Mouse (Mus musculus) gastrocnemius, postnatal 25 days (tissue): ENCODE measurements at regions not wholly inside any gene's neighbourhood (a gene's known extent, or its start where the extent isn't known, plus 50 kb on each side); places are given as distances from the start of the nearest gene placed in this dataset.
A peak's percentile ranks its signal among the peaks of the same experiment; 100 is the strongest.

Experiments
- DNase-seq: peaks from one replicate; pipeline ENCODE4 v3.0.0; 2022

- no peak for DNase-seq
Measured at GRCm38 (mm10) chr8:9048116-9048515, 357.8 kb upstream of the Arglu1 start.

GRCm38 (mm10) chr8:9042835-9043792 lies 352.8 kb upstream of the Arglu1 start:
- DNase-seq: no peak

- DNase-seq: no peak
Measured at GRCm38 (mm10) chr8:9029156-9029555, 338.8 kb upstream of the Arglu1 start.

DNA sequence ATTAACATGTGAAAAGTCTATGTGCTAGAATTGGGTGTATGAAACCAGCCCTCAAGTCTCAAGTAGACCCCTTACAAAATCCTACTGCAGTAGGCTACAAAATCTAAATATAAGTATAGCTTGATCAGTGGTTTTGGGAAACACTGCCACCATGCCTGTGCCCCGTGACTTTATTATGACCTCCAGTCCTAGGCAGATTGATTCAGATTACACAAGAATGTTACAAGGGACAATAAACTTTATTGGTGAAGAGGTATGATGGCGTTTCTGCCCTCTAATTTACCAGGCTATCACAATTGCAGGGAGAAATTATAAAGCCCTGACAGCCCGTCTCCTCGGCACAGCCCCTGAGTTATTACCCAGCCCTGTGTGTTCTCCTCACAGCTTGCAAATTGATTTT lies 337.4 kb upstream of the Arglu1 start:
- DNase-seq: no peak

- DNase-seq: no peak
Measured at GRCm38 (mm10) chr8:9025872-9026271, 335.6 kb upstream of the Arglu1 start.

GRCm38 (mm10) chr8:9025378-9025777 lies 335.1 kb upstream of the Arglu1 start:
- DNase-seq: no peak

- DNase-seq: no peak
Measured at GRCm38 (mm10) chr8:9020744-9021143, 330.4 kb upstream of the Arglu1 start.

DNA sequence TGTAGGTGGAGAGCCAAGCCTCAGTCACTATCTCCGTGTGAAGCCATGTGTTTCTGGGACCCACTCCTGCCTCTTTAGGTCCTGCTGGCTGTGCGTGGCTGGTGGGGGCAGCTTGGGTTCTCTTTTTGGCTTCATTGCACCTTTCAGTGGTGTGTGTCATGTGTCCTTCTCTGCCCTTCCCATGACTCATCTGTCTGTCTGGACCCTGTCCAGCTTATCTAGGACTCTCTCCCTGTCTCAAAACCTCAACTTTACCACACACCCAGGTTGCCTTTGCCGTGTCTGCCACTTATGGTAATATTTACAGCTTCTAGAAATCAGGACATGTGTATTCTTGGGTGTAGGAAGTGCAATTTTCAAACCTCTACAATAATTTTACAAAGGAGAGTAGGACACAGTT lies 329.9 kb upstream of the Arglu1 start:
- DNase-seq: no peak

GRCm38 (mm10) chr8:9011785-9012510 lies 321.6 kb upstream of the Arglu1 start:
- DNase-seq: no peak

DNA sequence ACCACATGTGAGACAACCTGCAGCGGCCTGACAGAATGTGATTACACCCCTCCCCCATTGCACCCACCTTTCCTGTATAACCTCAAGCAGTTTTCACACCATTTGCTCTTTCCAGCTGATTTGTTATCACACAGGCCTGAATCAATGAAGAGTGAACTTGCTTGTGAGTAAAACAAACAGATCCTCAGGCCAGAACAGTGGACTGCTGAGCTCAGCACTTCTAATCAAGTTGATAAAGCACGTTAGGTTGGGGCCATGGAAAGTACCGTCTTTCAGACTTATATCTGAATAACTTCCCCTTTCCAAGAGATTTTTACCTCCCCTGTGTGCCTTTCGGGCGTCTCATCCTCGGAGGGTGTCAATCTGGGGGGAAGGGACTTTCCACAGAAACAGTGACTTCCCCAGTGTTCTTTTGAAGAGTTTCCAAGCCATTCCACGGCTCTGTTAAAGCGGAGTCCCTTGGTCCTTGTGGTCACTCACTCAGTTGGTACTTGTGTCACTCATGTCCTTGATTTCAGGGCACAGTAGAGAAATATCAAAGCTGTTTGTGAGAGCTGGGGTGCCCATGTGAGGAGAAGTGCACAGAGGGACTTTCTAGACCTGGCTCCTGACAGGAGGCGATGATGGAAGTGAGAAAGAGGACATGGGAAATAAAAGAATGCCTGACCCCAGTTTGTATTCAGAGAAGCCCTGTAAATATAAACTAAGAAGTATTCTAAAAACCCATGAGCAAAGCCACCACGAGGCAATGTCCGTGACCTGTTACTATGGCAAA lies 317.9 kb upstream of the Arglu1 start:
- no peak for DNase-seq

DNA sequence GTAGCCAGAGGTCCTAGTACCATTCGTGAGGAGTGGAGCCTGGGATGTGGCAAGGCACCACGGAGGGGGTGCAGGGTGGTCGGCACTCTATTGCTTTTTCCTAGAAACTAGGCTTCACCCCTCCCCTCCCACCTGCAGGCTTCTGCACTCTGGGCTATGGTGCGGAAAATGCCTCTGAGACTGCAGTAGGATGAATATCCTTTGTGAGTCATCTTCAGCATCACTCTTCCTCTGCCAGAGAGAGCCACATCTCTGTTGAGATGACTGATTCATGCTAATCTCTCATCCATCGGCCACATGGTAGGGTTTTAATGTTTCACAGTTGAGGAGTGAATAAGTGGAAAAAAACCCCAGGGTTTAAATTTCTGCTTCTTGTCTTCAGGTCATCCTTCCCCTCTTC lies 309.6 kb upstream of the Arglu1 start:
- DNase-seq: no peak

DNA sequence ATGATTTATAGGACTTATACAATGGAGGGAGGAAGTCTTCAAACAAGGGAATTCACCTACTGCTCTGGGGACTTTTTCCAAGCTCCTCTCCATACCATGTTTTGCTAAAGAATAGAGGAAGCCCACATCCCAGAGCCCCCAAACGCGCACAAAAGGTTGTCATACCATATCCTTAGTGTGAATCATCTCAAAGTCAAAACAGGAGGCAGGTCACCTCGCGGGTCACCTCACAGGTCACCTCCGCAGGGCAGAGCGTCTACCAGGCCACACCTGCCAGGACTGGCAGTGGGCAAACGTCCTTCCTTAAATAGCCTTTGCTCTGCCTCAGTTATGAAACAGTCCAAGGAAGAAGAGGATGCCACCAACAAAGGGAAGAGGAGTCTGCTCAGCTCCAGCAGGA lies 307.3 kb upstream of the Arglu1 start:
- no peak for DNase-seq

- peak; percentile 55 for DNase-seq
Measured at GRCm38 (mm10) chr8:8994596-8995189, 304.4 kb upstream of the Arglu1 start.

DNA sequence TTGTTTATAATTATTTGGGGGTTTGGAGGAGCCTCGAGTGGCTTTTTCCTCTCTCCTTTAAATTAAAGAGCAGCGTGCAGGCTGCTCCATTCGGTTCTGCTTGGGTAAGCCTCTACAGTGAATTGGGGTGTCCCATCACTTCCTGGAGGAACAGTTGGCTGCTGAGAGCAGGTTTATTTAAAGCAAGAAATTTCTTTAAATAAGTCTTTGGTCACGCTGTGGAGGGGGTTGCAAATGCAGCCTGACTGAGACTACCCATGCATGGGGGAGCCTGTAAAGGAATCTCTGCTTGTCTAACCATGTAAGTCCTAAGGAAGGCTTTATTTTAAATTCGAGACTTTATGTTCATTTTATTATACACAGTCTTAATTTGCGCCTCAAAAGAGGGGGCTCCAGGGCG lies 303.7 kb upstream of the Arglu1 start:
- DNase-seq: no peak

DNA sequence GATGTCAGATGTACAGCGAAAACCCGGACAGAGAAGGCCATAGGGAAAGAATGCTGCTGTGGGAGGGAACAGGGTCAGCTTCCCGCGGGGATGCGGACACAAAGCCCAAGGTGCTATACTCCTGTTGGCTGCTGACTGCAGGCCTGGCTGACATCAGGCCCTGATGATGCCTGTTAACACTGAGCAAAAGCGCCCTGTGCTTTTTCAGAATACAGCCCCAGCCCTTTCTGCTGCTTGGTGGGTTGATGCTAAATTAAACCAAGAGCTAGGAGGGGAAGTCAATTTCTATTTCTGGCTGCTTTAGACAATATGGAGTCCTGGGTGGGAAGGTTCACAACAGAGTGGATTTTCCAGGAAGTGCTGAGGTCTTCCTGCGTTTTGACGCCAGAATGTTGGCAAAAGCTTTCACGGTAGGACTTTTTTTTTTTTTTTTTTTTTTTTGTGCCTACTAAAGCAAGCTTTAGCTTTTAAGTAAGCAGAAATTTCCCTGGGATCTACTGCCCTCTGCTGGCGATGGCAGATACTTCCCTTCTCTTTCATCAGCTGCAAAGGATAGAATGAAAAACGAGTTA lies 302.2 kb upstream of the Arglu1 start:
- peak; percentile 30 for DNase-seq

DNA sequence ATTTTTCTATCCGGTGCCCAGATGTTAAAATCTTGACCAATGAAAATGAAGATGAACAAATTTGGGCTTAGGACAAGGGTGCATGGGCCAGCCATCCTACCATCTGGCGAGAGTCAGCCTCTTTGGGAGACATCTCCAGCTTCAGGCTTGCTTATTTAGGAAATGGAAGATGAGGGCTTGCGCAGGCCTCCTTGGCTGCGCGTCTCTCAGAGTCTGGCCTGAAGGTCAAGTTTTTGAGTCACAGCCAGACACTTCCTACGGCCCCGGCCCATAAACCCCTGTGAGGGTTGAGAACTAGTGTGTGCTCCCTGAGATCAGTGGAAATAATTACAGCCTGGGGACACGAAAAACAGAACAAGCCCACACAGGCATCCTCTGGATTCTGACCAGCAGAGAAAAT lies 300.7 kb upstream of the Arglu1 start:
- peak; percentile 35 for DNase-seq

DNA sequence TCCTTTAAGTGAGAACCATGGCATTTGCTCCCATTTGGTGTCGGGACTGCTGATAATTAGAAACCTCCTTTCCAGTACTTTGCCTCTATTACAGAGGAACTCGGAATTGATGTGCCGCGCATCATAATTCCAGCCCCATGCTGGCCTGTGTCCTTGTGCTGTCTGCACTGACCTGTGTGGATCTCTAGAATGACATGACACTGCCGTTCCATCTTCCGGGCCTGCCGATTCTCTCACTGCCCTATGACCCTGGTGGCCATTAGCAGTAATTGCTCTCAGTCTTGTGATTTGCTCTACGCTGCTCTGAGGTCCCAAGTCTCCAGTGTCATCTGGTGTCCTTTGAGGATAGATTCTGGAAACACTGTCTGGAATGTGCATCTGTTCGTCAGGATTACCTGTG lies 295.7 kb upstream of the Arglu1 start:
- DNase-seq: no peak

DNA sequence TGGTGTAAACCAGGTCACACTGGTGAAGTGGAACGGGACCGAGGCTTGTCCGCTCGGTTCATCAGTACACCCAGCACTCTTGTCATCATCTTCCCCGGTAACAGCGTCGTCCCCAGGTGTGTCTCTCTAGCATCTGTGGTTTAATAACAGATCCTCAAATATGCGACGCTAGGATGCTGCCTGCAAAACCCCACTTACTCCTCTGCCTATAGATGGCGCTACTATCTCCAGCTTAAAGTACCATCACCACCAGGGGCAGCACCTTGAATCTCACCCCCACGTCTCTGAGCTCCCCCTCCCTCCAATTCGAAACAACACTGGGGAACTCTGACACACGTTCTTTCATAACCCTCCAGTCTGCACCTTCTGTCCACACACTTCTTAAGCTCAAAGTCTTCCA lies 295.1 kb upstream of the Arglu1 start:
- DNase-seq: no peak

DNA sequence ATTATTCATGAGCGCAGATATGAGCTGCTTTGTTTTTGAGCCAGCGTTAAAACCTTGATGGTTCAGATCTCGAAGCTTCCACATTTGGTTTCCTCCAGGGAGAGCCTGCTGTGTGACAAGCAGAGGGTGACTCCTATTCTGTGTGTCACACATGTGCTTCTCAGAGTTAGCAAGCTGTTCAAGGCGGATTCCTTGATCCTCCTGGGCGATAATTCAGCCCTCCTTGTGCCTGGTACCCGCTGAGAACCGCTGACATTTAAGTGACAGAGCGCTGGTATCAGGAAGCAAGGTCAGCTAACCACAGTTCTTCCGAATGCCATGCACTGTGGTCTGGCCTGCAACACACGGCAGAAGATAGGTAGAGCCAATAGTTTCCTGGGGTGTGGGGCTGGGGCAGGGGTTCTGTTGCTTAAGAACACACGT lies 294.5 kb upstream of the Arglu1 start:
- DNase-seq: no peak

GRCm38 (mm10) chr8:8984159-8984828 lies 294.0 kb upstream of the Arglu1 start:
- no peak for DNase-seq

- DNase-seq: no peak
Measured at GRCm38 (mm10) chr8:8983133-8983661, 292.9 kb upstream of the Arglu1 start.
